Mouse (Mus musculus) heart, embryonic 13.5 days (tissue): ENCODE measurements around the gene Olfml1. TPM values are rescaled to one million over a fixed set of nuclear protein-coding genes. Genes with fewer than 3 reads are reported as not detected.

Experiments
- ATAC-seq: fragments of 200-750 bp; cut with Nextera tagmentation; 2 replicates; pipeline ENCODE4 v1.8.0; 2017; ENCODE audit warnings: moderate TSS enrichment; ENCODE audit not compliant: insufficient number of reproducible peaks, low FRiP score, low TSS enrichment; ENCODE audit errors: extremely low read depth
- H3K27ac ChIP-seq: fragments of 300-500 bp; sonication (generic); replicated peaks from 2 replicates; pipeline ENCODE4 v1.5.1; 2015; ENCODE audit warnings: moderate library complexity, mild to moderate bottlenecking, inconsistent platforms
- H3K27me3 ChIP-seq: fragments of 300-500 bp; sonication (generic); replicated peaks from 2 replicates; pipeline ENCODE4 v1.6.1; 2015; ENCODE audit warnings: mild to moderate bottlenecking, inconsistent platforms
- H3K36me3 ChIP-seq: fragments of 300-500 bp; sonication (generic); 2 replicates; pipeline ENCODE4 v1.6.1; 2015; ENCODE audit warnings: mild to moderate bottlenecking, inconsistent platforms
- H3K4me1 ChIP-seq: fragments of 300-500 bp; sonication (generic); 2 replicates; pipeline ENCODE4 v1.6.1; 2015; ENCODE audit warnings: inconsistent platforms
- H3K4me2 ChIP-seq: fragments of 300-500 bp; sonication (generic); 2 replicates; pipeline ENCODE4 v1.6.1; 2015; ENCODE audit warnings: inconsistent platforms, mild to moderate bottlenecking, moderate library complexity
- H3K4me3 ChIP-seq: fragments of 300-500 bp; sonication (generic); 2 replicates; pipeline ENCODE4 v1.5.1; 2015; ENCODE audit warnings: moderate library complexity, mild to moderate bottlenecking, inconsistent platforms
- H3K9ac ChIP-seq: fragments of 300-500 bp; sonication (generic); 2 replicates; pipeline ENCODE4 v1.6.1; 2015; ENCODE audit warnings: inconsistent platforms, mild to moderate bottlenecking, moderate library complexity
- H3K9me3 ChIP-seq: fragments of 300-500 bp; sonication (generic); 2 replicates; pipeline ENCODE4 v1.6.1; 2016; ENCODE audit warnings: inconsistent platforms
- WGBS: fragments of 180-500 bp; shearing (Covaris S2); methylation state at CpG from one replicate; pipeline ENCODE4 v1.1.7; 2015; ENCODE audit warnings: mixed read lengths; 5-methylcytosine and 5-hydroxymethylcytosine counted together
- polyA plus RNA-seq: library from polyadenylated mRNA; unstranded; fragments of >200 nt; fragmentation: Nextera tagmentation; extraction: Ambion mirVana; gene quantifications from 2 replicates; pipeline ENCODE4 v1.2.1, GENCODE M21; 2015

The Olfml1 gene
- polyA plus RNA-seq, 1 experiment from 2014 or later = 8.5 TPM

DNA sequence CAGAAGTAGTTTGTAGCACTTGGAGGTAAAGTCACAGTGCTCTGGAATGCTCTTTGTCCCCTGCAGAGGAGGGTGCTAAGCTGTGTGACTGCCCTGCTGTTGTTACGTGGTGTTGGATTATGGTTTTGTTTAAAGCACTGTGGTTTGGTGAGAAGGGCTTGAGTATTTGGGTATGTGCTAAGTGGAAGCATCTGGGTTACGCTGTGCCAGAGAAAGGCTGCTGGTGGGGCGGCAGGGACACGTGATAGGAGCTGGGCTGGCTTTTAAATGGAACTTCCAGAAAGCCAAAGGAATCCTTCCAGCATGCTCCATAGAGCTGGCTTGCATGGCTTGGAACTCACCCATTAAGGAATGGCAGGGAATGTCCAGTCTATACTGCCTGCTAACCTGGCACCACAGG is 52.0 kb downstream of the Olfml1 start:
- H3K4me3 ChIP-seq = no peak overlapping the region
- H3K27me3 ChIP-seq = no peaks in the 10 kb centered on the region
- H3K4me1 ChIP-seq = no peaks in the 10 kb centered on the region
- no peak overlapping the region for H3K27ac ChIP-seq
- no peak for ATAC-seq
- no peak overlapping the region for H3K4me2 ChIP-seq
- H3K9me3 ChIP-seq = no peaks in the 10 kb centered on the region
- H3K36me3 ChIP-seq = no peaks in the 10 kb centered on the region
- 61% methylated on average over 4 of the region's 4 CpGs for WGBS
- H3K9ac ChIP-seq = no peak overlapping the region

DNA sequence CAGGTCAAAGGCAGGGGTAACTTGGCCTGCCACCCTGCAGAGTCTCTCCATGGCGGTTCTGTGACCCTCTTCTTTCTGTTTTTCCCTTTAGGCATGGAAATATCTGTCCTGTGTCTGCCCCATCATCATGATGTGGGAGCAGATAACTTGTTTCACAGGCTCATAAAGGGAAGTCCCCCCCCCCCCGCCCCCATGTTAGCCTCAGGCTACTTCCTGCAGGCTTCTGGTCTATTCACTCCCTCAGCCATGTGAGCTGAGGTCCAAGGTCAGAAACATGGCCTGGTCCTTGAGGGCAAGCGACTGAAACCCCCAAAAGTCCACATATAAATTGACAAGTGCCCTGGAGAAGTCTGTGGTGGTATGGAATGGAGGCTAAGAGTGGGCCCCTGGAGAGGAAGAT is 52.9 kb downstream of the Olfml1 start:
- H3K9ac ChIP-seq = no peak overlapping the region
- no peaks in the 10 kb centered on the region for H3K4me1 ChIP-seq
- no peaks in the 10 kb centered on the region for H3K27me3 ChIP-seq
- no peaks in the 10 kb centered on the region for H3K9me3 ChIP-seq
- H3K4me3 ChIP-seq = no peak overlapping the region
- WGBS = 68% methylated on average over 3 of the region's 3 CpGs
- H3K4me2 ChIP-seq = no peak overlapping the region
- ATAC-seq = no peak
- no peak overlapping the region for H3K27ac ChIP-seq
- no peaks in the 10 kb centered on the region for H3K36me3 ChIP-seq

DNA sequence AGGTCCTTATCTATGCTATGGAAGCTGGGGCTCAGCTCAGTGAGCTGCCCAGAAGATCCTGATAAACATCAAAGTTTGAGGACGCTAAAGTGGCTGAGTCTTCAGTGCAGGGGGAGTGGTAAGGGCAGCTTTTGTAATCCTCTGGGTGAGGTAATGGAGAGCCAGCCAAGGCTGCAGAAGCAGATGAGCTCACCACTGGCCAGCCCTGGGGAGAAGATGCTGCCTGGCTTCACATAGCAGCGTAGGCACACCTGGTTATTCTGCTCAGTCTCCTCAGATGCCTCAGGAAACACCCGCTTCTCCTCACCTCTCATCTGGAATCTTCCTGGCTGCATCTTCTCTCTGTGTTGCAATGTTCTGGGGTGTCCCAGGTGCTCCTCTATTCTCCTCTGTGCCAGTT is 57.2 kb downstream of the Olfml1 start:
- WGBS = 32% methylated on average over 3 of the region's 3 CpGs
- Histone ChIP-seq H3K4me2 (no peak overlapping the region), H3K4me3 (no peak overlapping the region)

DNA sequence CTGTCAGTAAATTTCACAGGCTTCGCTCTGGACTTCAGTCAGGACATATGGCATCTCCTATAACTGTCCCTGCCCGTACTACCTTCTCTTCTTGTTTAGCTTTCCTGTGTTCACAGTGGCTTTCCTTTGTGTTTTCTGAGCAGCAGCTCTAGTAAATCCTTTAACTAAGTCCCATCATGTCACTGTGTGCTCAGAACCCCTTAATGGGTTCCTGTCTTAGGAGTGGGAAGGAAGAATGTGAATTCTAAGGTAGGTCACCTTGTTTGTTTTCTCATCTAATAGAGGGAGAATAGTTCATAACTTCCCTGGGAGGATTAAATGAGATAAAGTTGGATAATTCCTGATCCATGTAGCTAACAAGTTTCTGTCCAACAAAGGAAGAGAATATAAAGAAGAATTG is 57.8 kb downstream of the Olfml1 start, which contains the start of gene 5330417H12Rik:
Gene 5330417H12Rik, minus strand, starts transcription at position 101 of the 400 bp plus-strand sequence.
- H3K9ac ChIP-seq = no peak within 1 kb of the TSS
- H3K27me3 ChIP-seq = no peaks in the 10 kb centered on the region
- no peak within 1 kb of the TSS for H3K4me2 ChIP-seq
- no peak within 1 kb of the TSS for H3K4me3 ChIP-seq
- WGBS = 74% methylated on average over 2 of the region's 2 CpGs
- ATAC-seq = no peak
- H3K36me3 ChIP-seq = no peaks in the 10 kb centered on the region
- no peaks in the 10 kb centered on the region for H3K9me3 ChIP-seq
- H3K4me1 ChIP-seq = no peaks in the 10 kb centered on the region
- no peak within 1 kb of the TSS for H3K27ac ChIP-seq

More for the DNA sequence above, 57.2 kb downstream of the Olfml1 start:
- Histone ChIP-seq H3K4me1 (no peaks in the 10 kb centered on the region), H3K9ac (no peak overlapping the region), H3K27me3 (no peaks in the 10 kb centered on the region), H3K9me3 (no peaks in the 10 kb centered on the region), H3K36me3 (no peaks in the 10 kb centered on the region), H3K27ac (no peak overlapping the region)
- no peak for ATAC-seq

DNA sequence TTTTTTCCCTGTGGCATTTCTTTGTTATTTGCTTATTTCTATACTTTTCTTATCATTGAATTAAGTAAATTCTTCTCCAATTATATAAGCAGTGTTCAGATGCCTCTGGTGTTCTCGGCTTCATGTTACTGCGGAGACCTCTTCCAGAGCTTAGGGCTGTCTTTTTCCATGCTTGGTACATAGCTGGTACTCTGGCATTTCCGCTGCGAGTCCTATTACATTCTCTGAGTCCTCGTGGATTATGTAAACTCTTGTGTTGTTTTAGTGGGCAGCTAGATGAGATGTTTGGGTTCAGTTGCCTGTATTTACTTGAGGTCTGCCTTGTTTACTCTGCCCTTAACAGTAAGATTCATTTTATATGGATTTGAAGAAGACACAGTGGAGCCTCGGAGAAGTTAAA is 58.5 kb downstream of the Olfml1 start:
- no peak overlapping the region for H3K27ac ChIP-seq
- no peak overlapping the region for H3K4me3 ChIP-seq
- H3K9ac ChIP-seq = no peak overlapping the region
- H3K4me2 ChIP-seq = no peak overlapping the region
- H3K9me3 ChIP-seq = no peaks in the 10 kb centered on the region
- no peak for ATAC-seq
- H3K27me3 ChIP-seq = no peaks in the 10 kb centered on the region
- 71% methylated on average over 6 of the region's 6 CpGs for whole genome bisulfite sequencing
- H3K36me3 ChIP-seq = no peaks in the 10 kb centered on the region
- H3K4me1 ChIP-seq = no peaks in the 10 kb centered on the region

DNA sequence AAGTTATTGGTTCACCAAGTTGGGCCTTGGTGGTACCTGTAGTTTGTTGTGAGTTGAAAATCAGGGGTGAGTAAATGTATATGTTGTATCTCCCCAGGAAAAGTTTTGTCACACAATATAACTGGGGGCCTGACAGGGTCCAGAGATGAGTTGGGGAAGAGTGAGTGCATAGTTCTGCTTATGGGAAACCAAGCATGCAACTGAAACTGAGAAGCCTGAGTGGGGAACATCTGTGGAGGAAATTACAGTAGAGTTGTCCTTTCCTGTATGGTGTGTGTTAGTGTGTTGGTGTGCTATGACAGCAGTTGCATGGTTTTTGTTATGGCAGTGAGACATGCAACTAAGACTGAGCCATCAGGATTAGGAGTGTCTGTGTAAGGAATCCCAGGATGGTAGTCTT is 61.1 kb downstream of the Olfml1 start:
- H3K4me3 ChIP-seq = no peak overlapping the region

DNA sequence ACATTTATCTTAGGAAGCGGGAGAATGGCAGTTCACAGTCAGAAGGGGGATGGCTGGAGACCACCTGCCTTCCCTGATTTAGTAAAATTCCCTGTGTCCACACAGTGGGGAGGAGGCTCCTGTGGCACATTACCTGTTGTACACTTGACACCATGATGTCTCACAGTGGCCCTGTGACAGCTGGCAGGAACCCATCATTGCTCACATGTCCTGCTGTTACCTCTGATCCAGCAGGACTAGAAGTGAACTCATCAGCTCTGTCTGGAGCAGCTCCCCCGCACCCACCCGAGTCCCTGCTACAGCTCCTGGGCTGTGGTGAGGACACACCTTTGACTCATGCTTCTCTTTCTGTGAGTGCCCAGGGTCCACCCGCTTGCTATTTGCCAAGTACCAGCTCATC is 66.0 kb downstream of the Olfml1 start:
- no peaks in the 10 kb centered on the region for H3K9me3 ChIP-seq

More for the DNA sequence above, 61.1 kb downstream of the Olfml1 start:
- Histone ChIP-seq H3K27me3 (no peaks in the 10 kb centered on the region), H3K36me3 (no peaks in the 10 kb centered on the region), H3K9ac (no peak overlapping the region), H3K4me1 (no peaks in the 10 kb centered on the region), H3K9me3 (no peaks in the 10 kb centered on the region), H3K27ac (no peak overlapping the region), H3K4me2 (no peak overlapping the region)
- no peak for ATAC-seq

DNA sequence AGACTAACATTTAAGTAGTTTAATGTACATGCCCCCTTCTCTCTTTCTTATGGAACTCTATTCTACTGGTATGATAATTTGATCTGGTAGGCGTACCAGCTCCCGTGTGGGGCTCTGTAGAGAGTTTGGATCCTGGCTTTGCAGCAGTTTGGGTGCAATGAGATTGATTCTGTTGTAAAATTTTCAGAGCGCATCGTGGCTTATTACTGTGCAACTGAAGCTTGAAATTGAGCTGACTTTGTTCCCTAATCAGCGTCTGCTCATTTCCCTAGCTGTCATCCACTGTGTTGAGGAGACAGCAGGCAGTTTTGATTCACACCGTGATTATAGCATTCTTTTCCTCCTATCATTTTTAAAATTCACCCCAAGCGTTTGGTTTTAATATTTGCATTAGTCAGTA is 70.2 kb downstream of the Olfml1 start:
- Histone ChIP-seq H3K27ac (no peak overlapping the region), H3K27me3 (no peaks in the 10 kb centered on the region), H3K4me3 (no peak overlapping the region), H3K4me2 (no peak overlapping the region), H3K36me3 (no peaks in the 10 kb centered on the region), H3K4me1 (no peaks in the 10 kb centered on the region), H3K9ac (no peak overlapping the region), H3K9me3 (no peaks in the 10 kb centered on the region)
- 78% methylated on average over 7 of the region's 7 CpGs for WGBS
- ATAC-seq = no peak

More for the DNA sequence above, 66.0 kb downstream of the Olfml1 start:
- Histone ChIP-seq H3K4me1 (no peaks in the 10 kb centered on the region), H3K4me3 (no peak overlapping the region), H3K36me3 (no peaks in the 10 kb centered on the region), H3K4me2 (no peak overlapping the region), H3K27ac (no peak overlapping the region), H3K27me3 (no peaks in the 10 kb centered on the region), H3K9ac (no peak overlapping the region)
- ATAC-seq = no peak
- 80% methylated on average over 4 of the region's 4 CpGs for WGBS

DNA sequence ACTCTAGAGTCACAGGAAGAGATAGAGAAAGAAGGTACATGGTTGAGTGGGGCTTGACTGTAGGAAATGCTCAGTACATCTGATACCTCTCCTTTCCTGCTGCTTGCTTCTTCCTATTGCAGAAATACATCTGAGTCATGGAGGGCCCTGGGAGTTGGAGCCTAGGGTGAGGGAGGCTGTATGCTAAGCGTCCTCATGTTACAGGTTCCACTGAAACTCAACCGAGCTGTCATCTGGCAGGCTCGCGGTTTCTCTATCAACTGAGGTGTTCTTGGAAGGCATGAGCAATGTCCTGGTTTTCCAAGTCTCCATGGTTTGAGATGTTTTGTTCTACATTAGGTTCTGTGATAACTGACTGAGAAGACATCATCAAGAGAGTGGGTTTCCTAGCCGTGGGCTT is 70.8 kb downstream of the Olfml1 start:
- Histone ChIP-seq H3K9ac (no peak overlapping the region), H3K9me3 (no peaks in the 10 kb centered on the region), H3K36me3 (no peaks in the 10 kb centered on the region), H3K4me2 (no peak overlapping the region), H3K4me1 (0 out of 2 replicates have a peak, but pooled peaks cover 3% of the 10 kb centered on the region), H3K27ac (no peak overlapping the region), H3K27me3 (no peaks in the 10 kb centered on the region), H3K4me3 (no peak overlapping the region)
- WGBS = 64% methylated on average over 5 of the region's 5 CpGs
- ATAC-seq = no peak

Other genes with a start within 250 kb of the Olfml1 start
- gene Syt9, start 196.7 kb upstream of the Olfml1 start, polyA plus RNA-seq = 0.39 and 0.45 TPM in 2 replicates
- 5.1 and 5.5 TPM in 2 replicates for gene Ppfibp2, start 27.8 kb downstream of the Olfml1 start, polyA plus RNA-seq
- gene 5330417H12Rik, start 57.7 kb downstream of the Olfml1 start, polyA plus RNA-seq = not detected in 2 replicates
- gene Cyb5r2, start 190.6 kb downstream of the Olfml1 start, polyA plus RNA-seq = 0.69 and 0.98 TPM in 2 replicates
- gene Ovch2, start 233.8 kb downstream of the Olfml1 start, polyA plus RNA-seq = not detected in 2 replicates
- gene Olfr467, start 244.8 kb downstream of the Olfml1 start, polyA plus RNA-seq = not detected in 2 replicates